Mouse (Mus musculus): Measurements from ENCODE around the gene Daxx.

DNA sequence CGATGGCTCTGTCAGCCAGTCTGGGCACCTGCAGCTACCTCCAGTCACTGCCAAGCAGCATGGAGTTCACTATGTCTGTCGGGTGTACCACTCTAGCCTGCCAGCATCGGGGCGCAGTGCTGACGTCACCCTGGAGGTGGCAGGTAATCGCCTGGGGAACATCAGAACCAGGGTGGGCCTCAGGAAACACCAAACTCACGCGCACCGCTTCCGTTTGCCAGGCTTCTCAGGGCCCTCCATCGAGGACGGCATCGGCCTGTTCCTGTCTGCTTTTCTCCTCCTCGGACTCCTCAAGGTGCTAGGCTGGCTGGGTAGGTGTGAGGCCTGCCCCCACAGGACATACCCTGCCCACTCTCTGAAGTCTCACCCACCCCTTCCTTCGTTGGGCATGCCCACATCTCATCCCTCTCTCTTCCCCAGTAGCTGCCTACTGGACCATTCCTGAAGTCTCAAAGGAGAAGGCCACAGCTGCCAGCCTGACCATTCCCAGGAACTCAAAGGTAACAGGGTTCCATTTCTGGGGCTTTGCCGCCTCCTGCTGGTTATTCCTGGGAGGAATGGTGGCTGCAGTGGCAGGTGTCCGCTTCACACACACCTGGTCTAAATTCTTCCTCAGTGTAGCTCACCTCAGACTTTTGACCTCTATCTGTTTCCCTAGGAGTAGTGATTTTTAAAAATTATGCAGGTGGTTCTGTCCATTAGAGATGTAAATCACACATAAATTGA, 17.2 kb downstream of the Daxx start:
- TF ChIP-seq CTCF (IDR thresholded peaks at IDR 0.05; ENCODE audit: control insufficient read depth, insufficient read depth, insufficient read length) (no peak), MYOD1 (IDR thresholded peaks at IDR 0.05; ENCODE audit: control insufficient read depth, insufficient read length, low read depth) (no peak), USF1 (IDR thresholded peaks at IDR 0.05; ENCODE audit: low read depth) (no peak), FOSL1 (IDR thresholded peaks at IDR 0.05; ENCODE audit: insufficient read depth, low read length, poor library complexity, severe bottlenecking) (no peak), CEBPB (IDR thresholded peaks at IDR 0.05; ENCODE audit: low read depth) (no peak)
